Mouse (Mus musculus) liver, postnatal 0 days (tissue): ENCODE measurements around the gene Arhgap23.

Source experiments
- CTCF ChIP-seq: sonication (generic); IDR thresholded peaks from 2 replicates; pipeline ENCODE4 v1.5.1; 2016; ENCODE audit warnings: antibody characterized with exemption, low read depth
- EP300 ChIP-seq: IDR thresholded peaks from 2 replicates; pipeline ENCODE4 v1.6.1; 2016; ENCODE audit warnings: antibody characterized with exemption, low read depth, mild to moderate bottlenecking

DNA sequence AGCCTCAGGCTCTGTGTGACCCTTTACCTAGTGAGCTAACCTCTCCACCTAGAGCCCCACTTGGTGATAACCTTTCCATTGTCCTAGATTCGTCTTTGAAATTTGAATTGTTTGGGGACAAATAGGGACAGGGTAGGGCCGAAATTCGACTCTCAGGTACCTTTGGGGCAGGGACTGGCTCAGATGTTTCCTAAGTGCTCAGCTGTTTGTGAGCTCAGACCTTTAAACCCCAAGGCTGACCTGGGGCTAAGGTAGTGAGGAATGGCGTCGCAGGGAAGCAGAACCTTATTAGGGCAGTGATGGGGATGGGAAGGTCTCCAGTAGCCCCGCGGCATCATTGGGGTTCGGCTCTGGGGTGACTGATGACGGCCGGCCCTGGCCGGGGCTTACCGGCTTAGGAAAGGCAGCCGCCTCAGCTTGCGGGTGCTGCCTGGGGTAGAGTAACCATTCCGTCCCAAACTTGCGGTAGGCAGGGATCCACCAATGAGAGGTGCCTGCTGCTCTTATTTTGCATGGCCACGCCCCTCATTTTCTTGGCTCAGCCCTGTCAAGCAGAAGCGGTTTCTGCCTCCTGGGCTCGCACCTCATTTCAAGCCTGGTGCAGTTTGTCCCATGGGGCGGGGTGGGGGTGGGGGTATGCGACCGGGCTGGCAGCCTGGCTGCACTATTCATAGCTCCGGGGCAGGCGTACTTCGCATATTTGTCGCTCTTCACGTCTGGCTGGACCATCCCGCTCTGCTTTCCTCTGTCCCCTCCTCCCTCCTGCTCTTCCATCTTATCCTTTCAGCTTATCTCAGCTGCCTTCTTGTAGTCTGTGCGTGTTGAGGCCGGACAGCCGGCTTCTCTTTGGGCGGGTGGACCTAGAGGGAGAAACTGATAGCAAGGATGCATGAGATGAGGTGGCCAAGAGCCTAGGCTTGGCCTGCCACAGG lies 12.7 kb downstream of the Arhgap23 start:
- TF ChIP-seq CTCF: no peak
- peak; percentile 90 for TF ChIP-seq EP300
